ENCODE assay signal across 8 mouse cellular contexts in genomic region chrX:48623049-48623378, GRCm38 (mm10). TPM values are rescaled to one million over a fixed set of nuclear protein-coding genes. Genes with fewer than 3 reads are reported as not detected.
A peak's percentile ranks its signal among the peaks of the same experiment; 100 is the strongest.
DNase-seq lines count a peak whose midpoint lies in the region; ATAC-seq lines count a peak whose summit lies in the region.
"Had no signal": no experiment of that assay in that cellular context is flagged by ENCODE, and none has a peak within 500 bp of the region (broad histone marks: within the 10 kb centered on the region; RNA-seq: fewer than 3 reads in every experiment).

No protein-coding gene starts in this region.

- peak overlapping the region; percentile 43 for H3K4me2 ChIP-seq in neural tube, embryonic 11.5 days (ENCODE audit: low read depth)
- peak overlapping the region; percentile 56 for H3K4me2 ChIP-seq in forebrain, embryonic 12.5 days
- peak overlapping the region; percentile 48 for H3K4me2 ChIP-seq in limb, embryonic 15.5 days
- H3K4me2 ChIP-seq in stomach, embryonic 16.5 days (ENCODE audit: low read depth, low read length) = peak overlapping the region; percentile 46

- H3K36me3 ChIP-seq in neural tube, embryonic 11.5 days (ENCODE audit: control insufficient read depth, insufficient read depth, low read length) = no peaks in the 10 kb centered on the region
- H3K36me3 ChIP-seq in forebrain, embryonic 12.5 days (replicated peaks) = no peaks in the 10 kb centered on the region
- no peaks in the 10 kb centered on the region for H3K36me3 ChIP-seq in limb, embryonic 15.5 days
- no peaks in the 10 kb centered on the region for H3K36me3 ChIP-seq in stomach, embryonic 16.5 days (ENCODE audit: control insufficient read depth, insufficient read depth, low read length)

- 22% methylated on average over 4 of the region's 4 CpGs for WGBS in neural tube, embryonic 11.5 days
- WGBS in forebrain, embryonic 12.5 days = 17% methylated on average over 4 of the region's 4 CpGs
- WGBS in limb, embryonic 15.5 days = 28% methylated on average over 4 of the region's 4 CpGs
- WGBS in stomach, embryonic 16.5 days = 19% methylated on average over 4 of the region's 4 CpGs

- H3K4me1 ChIP-seq in neural tube, embryonic 11.5 days (ENCODE audit: control insufficient read depth, insufficient read depth, low read length) = no peaks in the 10 kb centered on the region
- no peaks in the 10 kb centered on the region; the same call in 1 of the 2 replicates for H3K4me1 ChIP-seq in forebrain, embryonic 12.5 days
- H3K4me1 ChIP-seq in limb, embryonic 15.5 days = no peaks in the 10 kb centered on the region
- H3K4me1 ChIP-seq in stomach, embryonic 16.5 days (ENCODE audit: control insufficient read depth, insufficient read depth, low read length) = no peaks in the 10 kb centered on the region

- peak overlapping the region; percentile 47 for H3K9ac ChIP-seq in neural tube, embryonic 11.5 days (ENCODE audit: low read length)
- peak overlapping the region; percentile 47; the same call in 1 of the 2 replicates for H3K9ac ChIP-seq in forebrain, embryonic 12.5 days
- 0 out of 2 replicates have a peak overlapping the region, but pooled peaks have one; percentile 4 for H3K9ac ChIP-seq in limb, embryonic 15.5 days
- peak overlapping the region; percentile 61 for H3K9ac ChIP-seq in stomach, embryonic 16.5 days (ENCODE audit: low read length)

- H3K9me3 ChIP-seq in neural tube, embryonic 11.5 days (ENCODE audit: control insufficient read depth, low read length) = no peaks in the 10 kb centered on the region
- H3K9me3 ChIP-seq in forebrain, embryonic 12.5 days = no peaks in the 10 kb centered on the region
- H3K9me3 ChIP-seq in limb, embryonic 15.5 days = no peaks in the 10 kb centered on the region
- H3K9me3 ChIP-seq in stomach, embryonic 16.5 days (replicated peaks; ENCODE audit: control insufficient read depth, low read length) = no peaks in the 10 kb centered on the region

- peak overlapping the region; percentile 54 for H3K4me3 ChIP-seq in neural tube, embryonic 11.5 days (ENCODE audit: low read depth, low read length)
- peak overlapping the region; percentile 56 for H3K4me3 ChIP-seq in forebrain, embryonic 12.5 days (replicated peaks)
- H3K4me3 ChIP-seq in limb, embryonic 15.5 days = peak overlapping the region; percentile 60
- H3K4me3 ChIP-seq in stomach, embryonic 16.5 days (replicated peaks; ENCODE audit: low read length) = peak overlapping the region; percentile 67

- no peaks in the 10 kb centered on the region for H3K27me3 ChIP-seq in neural tube, embryonic 11.5 days (ENCODE audit: control insufficient read depth, insufficient read depth, low read length)
- H3K27me3 ChIP-seq in forebrain, embryonic 12.5 days = no peaks in the 10 kb centered on the region
- H3K27me3 ChIP-seq in limb, embryonic 15.5 days = no peaks in the 10 kb centered on the region
- no peaks in the 10 kb centered on the region for H3K27me3 ChIP-seq in stomach, embryonic 16.5 days (ENCODE audit: control insufficient read depth, insufficient read depth, low read length)

- no peak for DNase-seq in neural tube, embryonic 11.5 days (ENCODE audit: low spot score)
- DNase-seq in neural tube, embryonic 10.5 days (ENCODE audit: extremely low spot score, low spot score) = no peak
- no peak for DNase-seq in urinary bladder, adult 2 months (ENCODE audit: low spot score)
- DNase-seq in adipocyte (ENCODE audit: low spot score) = no peak

- ATAC-seq in neural tube, embryonic 11.5 days (ENCODE audit: insufficient read depth, low FRiP score, low TSS enrichment) = peak; percentile 39
- no peak for ATAC-seq in forebrain, embryonic 12.5 days (ENCODE audit: low FRiP score)
- no peak for ATAC-seq in limb, embryonic 15.5 days (ENCODE audit: insufficient number of reproducible peaks, low FRiP score, low TSS enrichment, low read depth)
- ATAC-seq in stomach, embryonic 16.5 days (ENCODE audit: insufficient read depth, low FRiP score) = peak; percentile 42; the same call in 1 of the 2 replicates

- H3K27ac ChIP-seq in neural tube, embryonic 11.5 days (ENCODE audit: low read depth, low read length) = 0 out of 2 replicates have a peak overlapping the region, but pooled peaks have one; percentile 27
- peak overlapping the region; percentile 87 for H3K27ac ChIP-seq in forebrain, embryonic 12.5 days
- H3K27ac ChIP-seq in limb, embryonic 15.5 days = peak overlapping the region; percentile 77
- H3K27ac ChIP-seq in stomach, embryonic 16.5 days (ENCODE audit: low read length) = peak overlapping the region; percentile 77; the same call in 1 of the 2 replicates

RNA-seq across cellular contexts. Expression of gene Slc25a14, which starts 0.2 kb away (rescaled TPM):
- polyA plus RNA-seq in neural tube, embryonic 11.5 days (2014; fragmentation: Nextera tagmentation; extraction: Ambion mirVana) = 26.7 and 27.2 TPM in 2 replicates
- 30.8 and 36.7 TPM in 2 replicates for polyA plus RNA-seq in forebrain, embryonic 12.5 days (2016; fragmentation: Nextera tagmentation; extraction: Ambion mirVana)
- polyA plus RNA-seq in limb, embryonic 15.5 days (2015; fragmentation: Nextera tagmentation; extraction: Ambion mirVana) = 16.2 and 16.3 TPM in 2 replicates
- 11.8 and 14.3 TPM in 2 replicates for polyA plus RNA-seq in stomach, embryonic 16.5 days (2015; fragmentation: Nextera tagmentation; extraction: Ambion mirVana)
- polyA plus RNA-seq in urinary bladder, adult 2 months (2012; rRNA removed) = 6.8 and 8.7 TPM in 2 replicates

RNA-seq across cellular contexts. Expression of gene Zfp280c, which starts 28.7 kb away (rescaled TPM):
- 15.8 and 19.1 TPM in 2 replicates for polyA plus RNA-seq in neural tube, embryonic 11.5 days (2014; fragmentation: Nextera tagmentation; extraction: Ambion mirVana)
- polyA plus RNA-seq in forebrain, embryonic 12.5 days (2016; fragmentation: Nextera tagmentation; extraction: Ambion mirVana) = 20.7 and 22.4 TPM in 2 replicates
- polyA plus RNA-seq in limb, embryonic 15.5 days (2015; fragmentation: Nextera tagmentation; extraction: Ambion mirVana) = 9.0 and 9.5 TPM in 2 replicates
- 7.8 and 8.6 TPM in 2 replicates for polyA plus RNA-seq in stomach, embryonic 16.5 days (2015; fragmentation: Nextera tagmentation; extraction: Ambion mirVana)
- polyA plus RNA-seq in urinary bladder, adult 2 months (2012; rRNA removed) = 13.0 and 15.1 TPM in 2 replicates

RNA-seq across cellular contexts. Expression of gene Gpr119, which starts 51.3 kb away (rescaled TPM):
- polyA plus RNA-seq in neural tube, embryonic 11.5 days (2014; fragmentation: Nextera tagmentation; extraction: Ambion mirVana) = not detected in 2 replicates
- not detected in 2 replicates for polyA plus RNA-seq in forebrain, embryonic 12.5 days (2016; fragmentation: Nextera tagmentation; extraction: Ambion mirVana)
- not detected in 2 replicates for polyA plus RNA-seq in limb, embryonic 15.5 days (2015; fragmentation: Nextera tagmentation; extraction: Ambion mirVana)
- 0.14 TPM in 1 of 2 replicates, not detected in the other for polyA plus RNA-seq in stomach, embryonic 16.5 days (2015; fragmentation: Nextera tagmentation; extraction: Ambion mirVana)
- polyA plus RNA-seq in urinary bladder, adult 2 months (2012; rRNA removed) = not detected in 2 replicates
- polyA plus RNA-seq: brain, embryonic 14.5 days had no signal

Comparison
In these comparisons a context has a peak if more than half of its experiments do, and no peak if none do; other contexts are left out.
1. ATAC-seq: peak in neural tube, embryonic 11.5 days (single experiment) and stomach, embryonic 16.5 days (single experiment); none in forebrain, embryonic 12.5 days (single experiment) and limb, embryonic 15.5 days (single experiment).
2. H3K27ac ChIP-seq: peak in every context shown above with its lines; median percentile 87 in forebrain, embryonic 12.5 days; 77 in limb, embryonic 15.5 days; 77 in stomach, embryonic 16.5 days; 27 in neural tube, embryonic 11.5 days.
3. H3K9ac ChIP-seq: peak in every context shown above with its lines; median percentile 61 in stomach, embryonic 16.5 days; 47 in neural tube, embryonic 11.5 days; 47 in forebrain, embryonic 12.5 days; 4 in limb, embryonic 15.5 days.
4. Peak in every context shown above with its lines, with median percentiles within 50 percentile points of each other: H3K4me2 ChIP-seq and H3K4me3 ChIP-seq.